Mouse (Mus musculus) G1E (cell line): ENCODE measurements around the gene Mis18bp1.

Experiments used
- CTCF ChIP-seq: IDR thresholded peaks from 2 replicates; pipeline ENCODE4 v1.5.1; 2012; ENCODE audit warnings: low read depth, low read length, inconsistent platforms, mixed read lengths
- TAL1 ChIP-seq: conservative IDR thresholded peaks from 2 replicates; pipeline ENCODE4 v1.6.1; 2012; ENCODE audit warnings: low read depth, low read length, inconsistent platforms, mixed read lengths

- TF ChIP-seq CTCF: no peak
- TF ChIP-seq TAL1: no peak
Measured at GRCm38 (mm10) chr12:65201812-65202211, 29.4 kb upstream of the Mis18bp1 start.
